Mouse (Mus musculus): Measurements from ENCODE around the gene Utf1.

Utf1 gene

GRCm38 (mm10) chr7:139943674-139944281 lies at the start of gene Utf1:
Utf1 (plus strand) TSS chr7:139943789.
- no peak for DNase-seq (ENCODE audit: low spot score)

- DNase-seq (ENCODE audit: low spot score): no peak
Observed at GRCm38 (mm10) chr7:139894655-139895557, 48.7 kb upstream of the Utf1 start, which contains the start of gene Kndc1. Kndc1 (plus strand) TSS chr7:139894696.

- DNase-seq (ENCODE audit: low spot score): no peak
Observed at GRCm38 (mm10) chr7:139896271-139896670, 47.3 kb upstream of the Utf1 start.

GRCm38 (mm10) chr7:139896796-139897195 lies 46.8 kb upstream of the Utf1 start:
- no peak for DNase-seq (ENCODE audit: low spot score)

GRCm38 (mm10) chr7:139898606-139899005 lies 45.0 kb upstream of the Utf1 start:
- no peak for DNase-seq (ENCODE audit: low spot score)

GRCm38 (mm10) chr7:139899505-139899904 lies 44.1 kb upstream of the Utf1 start:
- DNase-seq (ENCODE audit: low spot score): no peak

- DNase-seq (ENCODE audit: low spot score): no peak
Observed at GRCm38 (mm10) chr7:139900456-139900855, 43.1 kb upstream of the Utf1 start.

- DNase-seq (ENCODE audit: low spot score): no peak
Observed at GRCm38 (mm10) chr7:139900896-139901295, 42.7 kb upstream of the Utf1 start.

GRCm38 (mm10) chr7:139901981-139902380 lies 41.6 kb upstream of the Utf1 start:
- no peak for DNase-seq (ENCODE audit: low spot score)

GRCm38 (mm10) chr7:139905261-139905660 lies 38.3 kb upstream of the Utf1 start:
- DNase-seq (ENCODE audit: low spot score): no peak

- peak; percentile 37 for DNase-seq (ENCODE audit: low spot score)
Observed at GRCm38 (mm10) chr7:139905661-139906060, 37.9 kb upstream of the Utf1 start.

GRCm38 (mm10) chr7:139908176-139908575 lies 35.4 kb upstream of the Utf1 start:
- DNase-seq (ENCODE audit: low spot score): no peak

- no peak for DNase-seq (ENCODE audit: low spot score)
Observed at GRCm38 (mm10) chr7:139909469-139909868, 34.1 kb upstream of the Utf1 start.

- DNase-seq (ENCODE audit: low spot score): no peak
Observed at GRCm38 (mm10) chr7:139910204-139910835, 33.3 kb upstream of the Utf1 start.

- no peak for DNase-seq (ENCODE audit: low spot score)
Observed at GRCm38 (mm10) chr7:139914141-139915047, 29.2 kb upstream of the Utf1 start.

GRCm38 (mm10) chr7:139915646-139916257 lies 27.8 kb upstream of the Utf1 start:
- DNase-seq (ENCODE audit: low spot score): no peak

- no peak for DNase-seq (ENCODE audit: low spot score)
Observed at GRCm38 (mm10) chr7:139916345-139916744, 27.2 kb upstream of the Utf1 start.

GRCm38 (mm10) chr7:139918262-139918661 lies 25.3 kb upstream of the Utf1 start:
- DNase-seq (ENCODE audit: low spot score): no peak

- DNase-seq (ENCODE audit: low spot score): peak; percentile 16
Observed at GRCm38 (mm10) chr7:139930732-139931131, 12.9 kb upstream of the Utf1 start.

- no peak for DNase-seq (ENCODE audit: low spot score)
Observed at GRCm38 (mm10) chr7:139936705-139937104, 6.9 kb upstream of the Utf1 start.

GRCm38 (mm10) chr7:139937138-139937537 lies 6.5 kb upstream of the Utf1 start:
- no peak for DNase-seq (ENCODE audit: low spot score)
